Mouse (Mus musculus) left cerebral cortex, adult 6 months (tissue): ENCODE data around the gene 4930402K13Rik. TPM values are rescaled to one million over a fixed set of nuclear protein-coding genes. Genes with fewer than 3 reads are reported as not detected.

Source experiments
- long read RNA-seq, 2 experiments: library from polyadenylated mRNA; unstranded; transcript quantifications; one replicate each; pipeline ENCODE4 v2.0.0; 2019 to 2020
- polyA plus RNA-seq: library from polyadenylated mRNA; unstranded; fragments of <200 nt; fragmentation: Nextera tagmentation; gene quantifications from 2 replicates; pipeline ENCODE4 v1.2.3, GENCODE M21; 2021

The 4930402K13Rik gene
- not detected in 2 replicates for polyA plus RNA-seq
- long read RNA-seq, experiment 1: 0 reads
- long read RNA-seq, experiment 2: 0 reads

DNA sequence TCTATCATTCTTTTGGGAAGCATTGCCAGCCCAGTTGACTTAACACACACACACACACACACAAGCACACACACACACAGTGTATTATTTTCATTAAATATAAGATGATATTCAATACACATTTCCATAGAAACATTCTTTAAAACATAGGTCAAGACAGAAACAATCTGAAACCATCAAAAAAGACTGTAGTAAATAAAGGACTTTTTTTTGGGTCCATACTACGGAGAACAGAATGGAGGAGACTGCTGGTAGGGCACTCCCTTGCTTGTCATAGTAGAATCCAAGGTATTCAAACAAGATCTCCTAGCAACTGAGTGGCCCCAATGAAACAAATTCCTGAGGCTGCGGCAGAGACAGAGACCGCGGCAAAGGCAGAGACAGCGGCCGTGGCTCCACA is at the start of gene 4930402K13Rik:
4930402K13Rik (plus strand) TSS at position 301 of the 400 bp plus-strand sequence.

DNA sequence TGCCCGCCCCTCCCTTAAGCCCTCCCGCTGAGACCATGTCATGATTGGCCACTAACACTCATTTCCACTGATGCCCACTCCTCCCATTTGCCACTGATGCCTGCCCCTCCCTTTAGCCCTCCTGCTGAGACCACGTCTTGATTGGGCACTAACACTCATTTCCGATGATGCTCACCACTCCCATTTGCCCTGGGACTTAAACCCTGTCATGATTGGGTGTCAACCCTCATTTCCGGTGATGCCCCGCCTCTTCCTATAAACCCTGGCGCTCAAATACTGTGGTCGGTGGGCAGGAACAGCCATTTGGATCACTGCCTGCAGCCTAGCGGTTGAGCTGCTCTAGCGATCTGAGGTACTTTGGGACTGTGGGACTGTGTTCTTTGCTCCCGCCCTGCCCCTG is 41.6 kb upstream of the 4930402K13Rik start, which contains the start of gene Fthl17f:
Fthl17f (plus strand) TSS at position 301 of the 400 bp plus-strand sequence.

Other genes starting within 250 kb of the 4930402K13Rik start
- gene Gm5751, start 230.3 kb upstream of the 4930402K13Rik start, polyA plus RNA-seq: not detected in 2 replicates
- gene B630019K06Rik, start 212.2 kb upstream of the 4930402K13Rik start, polyA plus RNA-seq: 4.2 and 17.6 TPM in 2 replicates
- not detected in 2 replicates for gene Fthl17b, start 141.6 kb upstream of the 4930402K13Rik start, polyA plus RNA-seq
- gene Fthl17c, start 128.0 kb upstream of the 4930402K13Rik start, polyA plus RNA-seq: not detected in 2 replicates
- not detected in 2 replicates for gene Fthl17d, start 117.8 kb upstream of the 4930402K13Rik start, polyA plus RNA-seq
- gene Fthl17e, start 71.1 kb upstream of the 4930402K13Rik start, polyA plus RNA-seq: not detected in 2 replicates
- not detected in 2 replicates for gene Fthl17f, start 41.5 kb upstream of the 4930402K13Rik start, polyA plus RNA-seq
- 1.6 and 2.0 TPM in 2 replicates for gene Lancl3, start 95.3 kb downstream of the 4930402K13Rik start, polyA plus RNA-seq
- gene Gm14862, start 152.3 kb downstream of the 4930402K13Rik start, polyA plus RNA-seq: not detected in 2 replicates
- gene Xk, start 168.2 kb downstream of the 4930402K13Rik start, polyA plus RNA-seq: 3.2 and 4.9 TPM in 2 replicates
- not detected in 2 replicates for gene H2al1m, start 179.2 kb downstream of the 4930402K13Rik start, polyA plus RNA-seq
- not detected in 2 replicates for gene H2al1k, start 246.1 kb downstream of the 4930402K13Rik start, polyA plus RNA-seq